Mouse (Mus musculus) midbrain, embryonic 14.5 days (tissue): ENCODE measurements around the gene Gapt. TPM values are rescaled to one million over a fixed set of nuclear protein-coding genes. Genes with fewer than 3 reads are reported as not detected.

Experiments
- ATAC-seq: fragments of 200-750 bp; cut with Nextera tagmentation; 2 replicates; pipeline ENCODE4 v1.8.0; 2017; ENCODE audit warnings: moderate number of reproducible peaks, moderate library complexity; ENCODE audit not compliant: low FRiP score, low TSS enrichment
- DNase-seq: peaks from one replicate; pipeline ENCODE4 v3.0.0-alpha.2; 2015
- H3K27ac ChIP-seq: fragments of 300-500 bp; sonication (generic); replicated peaks from 2 replicates; pipeline ENCODE4 v1.5.1; 2014; ENCODE audit warnings: mild to moderate bottlenecking, low read depth, low read length, moderate library complexity
- H3K27me3 ChIP-seq: fragments of 300-500 bp; sonication (generic); 2 replicates; pipeline ENCODE4 v1.6.1; 2014; ENCODE audit warnings: low read length, control low read depth, mixed read lengths; ENCODE audit not compliant: control insufficient read depth, insufficient read depth
- H3K36me3 ChIP-seq: fragments of 300-500 bp; sonication (generic); 2 replicates; pipeline ENCODE4 v1.6.1; 2014; ENCODE audit warnings: low read length, control low read depth; ENCODE audit not compliant: control insufficient read depth, insufficient read depth
- H3K4me1 ChIP-seq: fragments of 300-500 bp; sonication (generic); 2 replicates; pipeline ENCODE4 v1.6.1; 2014; ENCODE audit warnings: mild to moderate bottlenecking, antibody characterized with exemption, low read length, control low read depth; ENCODE audit not compliant: control insufficient read depth, insufficient read depth
- H3K4me2 ChIP-seq: fragments of 300-500 bp; sonication (generic); 2 replicates; pipeline ENCODE4 v1.6.1; 2014; ENCODE audit warnings: mild to moderate bottlenecking, low read length, moderate library complexity
- H3K4me3 ChIP-seq: fragments of 300-500 bp; sonication (generic); replicated peaks from 2 replicates; pipeline ENCODE4 v1.5.1; 2014; ENCODE audit warnings: low read depth, low read length
- H3K9ac ChIP-seq: fragments of 300-500 bp; sonication (generic); replicated peaks from 2 replicates; pipeline ENCODE4 v1.6.1; 2014; ENCODE audit warnings: mild to moderate bottlenecking, low read length, moderate library complexity
- H3K9me3 ChIP-seq: fragments of 300-500 bp; sonication (generic); 2 replicates; pipeline ENCODE4 v1.6.1; 2016; ENCODE audit warnings: low read length, control low read depth, mixed read lengths; ENCODE audit not compliant: control insufficient read depth
- WGBS: fragments of 180-500 bp; shearing (Covaris S2); extraction: QIAGEN DNeasy Blood & Tissue Kit; methylation state at CpG from one replicate; pipeline ENCODE4 v1.1.7; 2014; 5-methylcytosine and 5-hydroxymethylcytosine counted together
- polyA plus RNA-seq: library from polyadenylated mRNA; unstranded; fragments of >200 nt; fragmentation: Nextera tagmentation; extraction: Ambion mirVana; gene quantifications from 2 replicates; pipeline ENCODE4 v1.2.1, GENCODE M21; 2014

Gapt gene
- polyA plus RNA-seq, 1 experiment from 2014 or later: 0.11 TPM

- peak; percentile 64 for DNase-seq
- Histone ChIP-seq H3K4me1 (peaks cover 8% of the 10 kb centered on the region), H3K4me3 (peak overlapping the region; percentile 80), H3K27me3 (no peaks in the 10 kb centered on the region), H3K9ac (peak overlapping the region; percentile 95), H3K9me3 (peaks cover 6% of the 10 kb centered on the region; the same call in 1 of the 2 replicates), H3K4me2 (peak overlapping the region; percentile 98), H3K27ac (peak overlapping the region; percentile 90), H3K36me3 (peaks cover 43% of the 10 kb centered on the region)
- no peak for ATAC-seq
- 16% methylated on average over 21 of the region's 21 CpGs for WGBS
These were observed 39.1 kb upstream of the Gapt start for GRCm38 (mm10) chr13:110395916-110396685.

GRCm38 (mm10) chr13:110395179-110395794 is 38.3 kb upstream of the Gapt start:
- under 1% methylated on average over 38 of the region's 41 CpGs for WGBS
- Histone ChIP-seq H3K27me3 (no peaks in the 10 kb centered on the region), H3K9me3 (peaks cover 6% of the 10 kb centered on the region; the same call in 1 of the 2 replicates), H3K27ac (peak overlapping the region; percentile 90), H3K9ac (peak overlapping the region; percentile 95), H3K4me2 (peak overlapping the region; percentile 98), H3K4me1 (peaks cover 8% of the 10 kb centered on the region), H3K4me3 (peak overlapping the region; percentile 80), H3K36me3 (peaks cover 35% of the 10 kb centered on the region)
- ATAC-seq: peak; percentile 32
- peak; percentile 75 for DNase-seq

GRCm38 (mm10) chr13:110394291-110395178 is 37.5 kb upstream of the Gapt start, which contains the start of gene Plk2:
Plk2 (plus strand) TSS chr13:110395046.
- H3K4me2 ChIP-seq: peak within 1 kb of the TSS; percentile 98
- ATAC-seq (peak; percentile 94), DNase-seq (peak; percentile 95)
- H3K4me3 ChIP-seq: peak within 1 kb of the TSS; percentile 80
- peaks cover 27% of the 10 kb centered on the region for H3K36me3 ChIP-seq
- peaks cover 11% of the 10 kb centered on the region for H3K9me3 ChIP-seq
- H3K9ac ChIP-seq: peak within 1 kb of the TSS; percentile 95
- under 1% methylated on average over 71 of the region's 71 CpGs for WGBS
- peaks cover 8% of the 10 kb centered on the region for H3K4me1 ChIP-seq
- no peaks in the 10 kb centered on the region for H3K27me3 ChIP-seq
- H3K27ac ChIP-seq: peak within 1 kb of the TSS; percentile 90

GRCm38 (mm10) chr13:110392631-110393030 is 35.6 kb upstream of the Gapt start:
- DNase-seq (no peak), ATAC-seq (no peak)
- Histone ChIP-seq H3K4me2 (no peak overlapping the region), H3K27me3 (no peaks in the 10 kb centered on the region), H3K9me3 (peaks cover 9% of the 10 kb centered on the region; the same call in 1 of the 2 replicates), H3K4me1 (peaks cover 5% of the 10 kb centered on the region), H3K36me3 (peaks cover 8% of the 10 kb centered on the region), H3K9ac (no peak overlapping the region), H3K27ac (no peak overlapping the region), H3K4me3 (no peak overlapping the region)
- 52% methylated on average over 3 of the region's 3 CpGs for WGBS

GRCm38 (mm10) chr13:110392210-110392609 is 35.2 kb upstream of the Gapt start:
- no peak overlapping the region for H3K9ac ChIP-seq
- H3K4me2 ChIP-seq: no peak overlapping the region
- H3K36me3 ChIP-seq: peaks cover 4% of the 10 kb centered on the region; the same call in 1 of the 2 replicates
- H3K27ac ChIP-seq: no peak overlapping the region
- ATAC-seq: no peak
- DNase-seq: peak; percentile 91
- no peak overlapping the region for H3K4me3 ChIP-seq
- 20% methylated on average over 8 of the region's 8 CpGs for WGBS
- peaks cover 9% of the 10 kb centered on the region; the same call in 1 of the 2 replicates for H3K9me3 ChIP-seq
- no peaks in the 10 kb centered on the region for H3K27me3 ChIP-seq
- H3K4me1 ChIP-seq: peaks cover 4% of the 10 kb centered on the region

GRCm38 (mm10) chr13:110384514-110384913 is 27.5 kb upstream of the Gapt start:
- Histone ChIP-seq H3K36me3 (no peaks in the 10 kb centered on the region), H3K4me2 (no peak overlapping the region), H3K9ac (no peak overlapping the region), H3K27me3 (no peaks in the 10 kb centered on the region), H3K4me1 (no peaks in the 10 kb centered on the region), H3K27ac (no peak overlapping the region), H3K9me3 (peaks cover 4% of the 10 kb centered on the region; the same call in 1 of the 2 replicates), H3K4me3 (no peak overlapping the region)
- DNase-seq (no peak), ATAC-seq (no peak)
- 78% methylated on average over 6 of the region's 6 CpGs for WGBS

- Histone ChIP-seq H3K4me1 (no peaks in the 10 kb centered on the region), H3K4me2 (no peak overlapping the region), H3K9ac (no peak overlapping the region), H3K4me3 (no peak overlapping the region), H3K27me3 (no peaks in the 10 kb centered on the region), H3K9me3 (no peaks in the 10 kb centered on the region), H3K27ac (no peak overlapping the region), H3K36me3 (no peaks in the 10 kb centered on the region)
- WGBS: 21% methylated on average over 5 of the region's 5 CpGs
- peak; percentile 90 for DNase-seq
- no peak for ATAC-seq
These were observed 25.5 kb upstream of the Gapt start for GRCm38 (mm10) chr13:110382447-110382901.

- Histone ChIP-seq H3K27ac (no peak overlapping the region), H3K9ac (no peak overlapping the region), H3K4me2 (no peak overlapping the region), H3K27me3 (no peaks in the 10 kb centered on the region), H3K36me3 (no peaks in the 10 kb centered on the region), H3K4me3 (no peak overlapping the region), H3K9me3 (no peaks in the 10 kb centered on the region), H3K4me1 (no peaks in the 10 kb centered on the region)
- DNase-seq: no peak
- no peak for ATAC-seq
- WGBS: 89% methylated on average over 1 of the region's 1 CpGs
These were observed 12.7 kb upstream of the Gapt start for GRCm38 (mm10) chr13:110369673-110370072.
